Mouse (Mus musculus): ENCODE measurements at regions not wholly inside any gene's neighbourhood (a gene's known extent, or its start where the extent isn't known, plus 50 kb on each side); places are given as distances from the start of the nearest gene placed in this dataset.

- no peak overlapping the region for H3K27ac ChIP-seq (ENCODE audit: low read depth)
- H3K4me3 ChIP-seq (ENCODE audit: low read depth, low read length): no peak overlapping the region
- H3K36me3 ChIP-seq (ENCODE audit: insufficient read depth): no peaks in the 10 kb centered on the region
- WGBS: 82% methylated on average over 5 of the region's 5 CpGs
- H3K4me1 ChIP-seq (ENCODE audit: insufficient read depth): no peaks in the 10 kb centered on the region
- H3K9me3 ChIP-seq (ENCODE audit: low read depth, low read length): no peaks in the 10 kb centered on the region
- TF ChIP-seq CTCF (IDR thresholded peaks at IDR 0.05; ENCODE audit: low read depth): no peak
- DNase-seq (no peak), ATAC-seq (ENCODE audit: insufficient read depth) (no peak)
- no peaks in the 10 kb centered on the region for H3K27me3 ChIP-seq (ENCODE audit: insufficient read depth, low read length)
- H3K4me2 ChIP-seq: no peak overlapping the region
- no peak overlapping the region for H3K9ac ChIP-seq
Measured at GRCm38 (mm10) chr13:118849541-118849940, 179.9 kb downstream of the Fgf10 start.

- ATAC-seq (ENCODE audit: insufficient read depth) (no peak), DNase-seq (no peak)
- Histone ChIP-seq H3K4me2 (no peak overlapping the region), H3K9me3 (ENCODE audit: low read depth, low read length) (no peaks in the 10 kb centered on the region), H3K9ac (no peak overlapping the region), H3K27ac (ENCODE audit: low read depth) (no peak overlapping the region), H3K4me3 (ENCODE audit: low read depth, low read length) (no peak overlapping the region), H3K36me3 (ENCODE audit: insufficient read depth) (no peaks in the 10 kb centered on the region), H3K27me3 (ENCODE audit: insufficient read depth, low read length) (no peaks in the 10 kb centered on the region), H3K4me1 (ENCODE audit: insufficient read depth) (no peaks in the 10 kb centered on the region)
- no peak for TF ChIP-seq CTCF (IDR thresholded peaks at IDR 0.05; ENCODE audit: low read depth)
- 79% methylated on average over 8 of the region's 8 CpGs for WGBS
Measured at GRCm38 (mm10) chr13:118850708-118851107, 181.1 kb downstream of the Fgf10 start.

- Histone ChIP-seq H3K27me3 (ENCODE audit: insufficient read depth, low read length) (no peaks in the 10 kb centered on the region), H3K4me2 (no peak overlapping the region), H3K4me1 (ENCODE audit: insufficient read depth) (no peaks in the 10 kb centered on the region), H3K9me3 (ENCODE audit: low read depth, low read length) (no peaks in the 10 kb centered on the region), H3K9ac (no peak overlapping the region), H3K27ac (ENCODE audit: low read depth) (no peak overlapping the region), H3K4me3 (ENCODE audit: low read depth, low read length) (no peak overlapping the region), H3K36me3 (ENCODE audit: insufficient read depth) (no peaks in the 10 kb centered on the region)
- 78% methylated on average over 9 of the region's 9 CpGs for WGBS
- DNase-seq (no peak), ATAC-seq (ENCODE audit: insufficient read depth) (no peak)
- no peak for TF ChIP-seq CTCF (IDR thresholded peaks at IDR 0.05; ENCODE audit: low read depth)
Measured at GRCm38 (mm10) chr13:118886339-118886810, 216.8 kb downstream of the Fgf10 start.

GRCm38 (mm10) chr13:118895079-118895478 is 225.5 kb downstream of the Fgf10 start:
- no peak overlapping the region for H3K27ac ChIP-seq (ENCODE audit: low read depth)
- no peak overlapping the region for H3K9ac ChIP-seq
- WGBS: 86% methylated on average over 4 of the region's 4 CpGs

GRCm38 (mm10) chr13:118901950-118902349 is 232.4 kb downstream of the Fgf10 start:
- Histone ChIP-seq H3K4me3 (ENCODE audit: low read depth, low read length) (no peak overlapping the region), H3K27me3 (ENCODE audit: insufficient read depth, low read length) (no peaks in the 10 kb centered on the region), H3K4me2 (no peak overlapping the region), H3K9ac (no peak overlapping the region), H3K27ac (ENCODE audit: low read depth) (no peak overlapping the region), H3K9me3 (ENCODE audit: low read depth, low read length) (no peaks in the 10 kb centered on the region), H3K36me3 (ENCODE audit: insufficient read depth) (no peaks in the 10 kb centered on the region), H3K4me1 (ENCODE audit: insufficient read depth) (no peaks in the 10 kb centered on the region)
- DNase-seq (no peak), ATAC-seq (ENCODE audit: insufficient read depth) (no peak)
- WGBS: 86% methylated on average over 2 of the region's 2 CpGs
- TF ChIP-seq CTCF (IDR thresholded peaks at IDR 0.05; ENCODE audit: low read depth): no peak

More at GRCm38 (mm10) chr13:118895079-118895478, 225.5 kb downstream of the Fgf10 start:
- Histone ChIP-seq H3K36me3 (ENCODE audit: insufficient read depth) (no peaks in the 10 kb centered on the region), H3K4me3 (ENCODE audit: low read depth, low read length) (no peak overlapping the region), H3K9me3 (ENCODE audit: low read depth, low read length) (no peaks in the 10 kb centered on the region), H3K4me2 (no peak overlapping the region), H3K4me1 (ENCODE audit: insufficient read depth) (no peaks in the 10 kb centered on the region), H3K27me3 (ENCODE audit: insufficient read depth, low read length) (no peaks in the 10 kb centered on the region)
- TF ChIP-seq CTCF (IDR thresholded peaks at IDR 0.05; ENCODE audit: low read depth): no peak
- DNase-seq: no peak
- ATAC-seq (ENCODE audit: insufficient read depth): no peak

- Histone ChIP-seq H3K4me2 (no peak overlapping the region), H3K9ac (no peak overlapping the region), H3K27me3 (ENCODE audit: insufficient read depth, low read length) (no peaks in the 10 kb centered on the region), H3K27ac (ENCODE audit: low read depth) (no peak overlapping the region), H3K36me3 (ENCODE audit: insufficient read depth) (no peaks in the 10 kb centered on the region), H3K4me3 (ENCODE audit: low read depth, low read length) (no peak overlapping the region), H3K9me3 (ENCODE audit: low read depth, low read length) (no peaks in the 10 kb centered on the region), H3K4me1 (ENCODE audit: insufficient read depth) (no peaks in the 10 kb centered on the region)
- ATAC-seq (ENCODE audit: insufficient read depth) (no peak), DNase-seq (no peak)
- no peak for TF ChIP-seq CTCF (IDR thresholded peaks at IDR 0.05; ENCODE audit: low read depth)
- WGBS: 83% methylated on average over 2 of the region's 2 CpGs
Measured at GRCm38 (mm10) chr13:118910351-118910750, 240.8 kb downstream of the Fgf10 start.

- H3K9ac ChIP-seq: no peak overlapping the region
- ATAC-seq (ENCODE audit: insufficient read depth) (no peak), DNase-seq (peak; percentile 24)
- no peaks in the 10 kb centered on the region for H3K9me3 ChIP-seq (ENCODE audit: low read depth, low read length)
- no peaks in the 10 kb centered on the region for H3K4me1 ChIP-seq (ENCODE audit: insufficient read depth)
- no peaks in the 10 kb centered on the region for H3K27me3 ChIP-seq (ENCODE audit: insufficient read depth, low read length)
- H3K27ac ChIP-seq (ENCODE audit: low read depth): no peak overlapping the region
- no peak overlapping the region for H3K4me3 ChIP-seq (ENCODE audit: low read depth, low read length)
- 68% methylated on average over 3 of the region's 3 CpGs for WGBS
- no peak overlapping the region for H3K4me2 ChIP-seq
- no peaks in the 10 kb centered on the region for H3K36me3 ChIP-seq (ENCODE audit: insufficient read depth)
- no peak for TF ChIP-seq CTCF (IDR thresholded peaks at IDR 0.05; ENCODE audit: low read depth)
Measured at GRCm38 (mm10) chr13:118940786-118941185, 271.2 kb downstream of the Fgf10 start.

All from lung, embryonic 14.5 days (tissue).